Mouse (Mus musculus): Measurements from ENCODE around the gene Cyp39a1. TPM values are rescaled to one million over a fixed set of nuclear protein-coding genes. Genes with fewer than 3 reads are reported as not detected.

The Cyp39a1 gene
- polyA plus RNA-seq, 1 experiment from 2014 or later, result 31.3 TPM

DNA sequence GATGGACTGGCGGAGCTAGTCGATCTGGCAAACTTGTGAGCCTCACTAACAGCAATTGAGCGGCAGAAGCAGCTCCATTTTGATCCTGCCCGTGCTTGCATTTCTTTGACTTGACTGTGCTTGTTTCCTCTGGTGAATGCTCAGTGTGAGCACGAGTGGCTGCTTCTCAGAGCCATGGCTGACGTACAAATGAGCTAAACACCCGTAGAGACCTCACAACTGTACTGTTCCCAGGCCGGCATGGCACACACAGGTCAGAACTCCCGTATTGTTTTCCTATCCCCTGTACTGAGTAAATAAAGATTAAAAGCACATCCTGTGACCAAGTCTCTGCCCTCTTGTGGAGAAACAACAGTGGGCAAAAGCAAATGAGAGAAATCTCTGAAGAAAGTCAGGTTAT is 22.4 kb downstream of the Cyp39a1 start:
- no peak overlapping the region for H3K4me3 ChIP-seq
- 88% methylated on average over 9 of the region's 9 CpGs for WGBS
- H3K36me3 ChIP-seq, result peaks cover 27% of the 10 kb centered on the region
- H3K4me1 ChIP-seq, result no peaks in the 10 kb centered on the region
- H3K9me3 ChIP-seq, result no peaks in the 10 kb centered on the region
- H3K27ac ChIP-seq, result no peak overlapping the region
- H3K9ac ChIP-seq, result no peak overlapping the region
- no peaks in the 10 kb centered on the region for H3K27me3 ChIP-seq
- no peak overlapping the region for H3K4me2 ChIP-seq (replicated peaks)
- no peak for ATAC-seq (ENCODE audit: insufficient number of reproducible peaks, insufficient read depth, low FRiP score, low TSS enrichment)

GRCm38 (mm10) chr17:43698997-43699649 is 31.9 kb downstream of the Cyp39a1 start:
- no peaks in the 10 kb centered on the region for H3K9me3 ChIP-seq
- no peaks in the 10 kb centered on the region for H3K4me1 ChIP-seq
- no peak overlapping the region for H3K9ac ChIP-seq
- H3K4me3 ChIP-seq, result no peak overlapping the region
- 0 out of 2 replicates have a peak overlapping the region, but pooled peaks have one; percentile 13 for H3K4me2 ChIP-seq (replicated peaks)
- no peak overlapping the region for H3K27ac ChIP-seq
- peaks cover 7% of the 10 kb centered on the region; the same call in 1 of the 2 replicates for H3K36me3 ChIP-seq
- H3K27me3 ChIP-seq, result no peaks in the 10 kb centered on the region
- ATAC-seq (ENCODE audit: insufficient number of reproducible peaks, insufficient read depth, low FRiP score, low TSS enrichment), result no peak
- 46% methylated on average over 14 of the region's 14 CpGs for WGBS

DNA sequence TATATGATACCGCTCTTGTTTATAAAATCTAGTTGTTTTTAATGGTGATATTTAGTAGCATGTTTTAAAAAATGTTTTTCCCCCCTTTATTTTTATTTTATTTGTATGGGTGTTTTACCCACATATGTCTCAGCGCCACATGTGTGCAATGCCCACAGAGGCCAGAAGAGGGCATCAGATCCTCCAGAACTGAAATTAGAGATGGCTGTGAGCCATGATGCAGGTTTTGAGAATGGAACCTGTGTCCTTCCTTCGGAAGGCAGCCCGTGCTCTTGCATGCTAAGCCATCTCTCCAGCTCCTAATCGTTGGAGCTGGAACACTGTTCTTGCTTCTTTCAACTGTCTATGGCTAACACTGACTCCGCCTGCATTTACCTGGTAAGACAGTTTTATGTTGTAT is 33.8 kb downstream of the Cyp39a1 start:
- Histone ChIP-seq H3K27ac (no peak overlapping the region), H3K36me3 (peaks cover 4% of the 10 kb centered on the region; the same call in 1 of the 2 replicates), H3K4me1 (no peaks in the 10 kb centered on the region), H3K4me3 (no peak overlapping the region), H3K9me3 (no peaks in the 10 kb centered on the region), H3K9ac (no peak overlapping the region), H3K27me3 (no peaks in the 10 kb centered on the region), H3K4me2 (replicated peaks) (no peak overlapping the region)
- no peak for ATAC-seq (ENCODE audit: insufficient number of reproducible peaks, insufficient read depth, low FRiP score, low TSS enrichment)
- WGBS, result 64% methylated on average over 6 of the region's 6 CpGs

GRCm38 (mm10) chr17:43704216-43704930 is 37.1 kb downstream of the Cyp39a1 start:
- no peaks in the 10 kb centered on the region for H3K27me3 ChIP-seq
- H3K4me3 ChIP-seq, result no peak overlapping the region
- H3K4me1 ChIP-seq, result no peaks in the 10 kb centered on the region
- no peak overlapping the region for H3K27ac ChIP-seq
- H3K9me3 ChIP-seq, result no peaks in the 10 kb centered on the region
- H3K9ac ChIP-seq, result no peak overlapping the region
- H3K4me2 ChIP-seq (replicated peaks), result no peak overlapping the region
- H3K36me3 ChIP-seq, result no peaks in the 10 kb centered on the region
- WGBS, result 84% methylated on average over 12 of the region's 12 CpGs
- no peak for ATAC-seq (ENCODE audit: insufficient number of reproducible peaks, insufficient read depth, low FRiP score, low TSS enrichment)

- no peak overlapping the region for H3K9ac ChIP-seq
- 93% methylated on average over 3 of the region's 3 CpGs for WGBS
- no peak for ATAC-seq (ENCODE audit: insufficient number of reproducible peaks, insufficient read depth, low FRiP score, low TSS enrichment)
- H3K27ac ChIP-seq, result no peak overlapping the region
- no peak overlapping the region for H3K4me2 ChIP-seq (replicated peaks)
- no peaks in the 10 kb centered on the region for H3K9me3 ChIP-seq
- no peaks in the 10 kb centered on the region for H3K27me3 ChIP-seq
- no peaks in the 10 kb centered on the region for H3K4me1 ChIP-seq
- H3K4me3 ChIP-seq, result no peak overlapping the region
- no peaks in the 10 kb centered on the region for H3K36me3 ChIP-seq
Measured at GRCm38 (mm10) chr17:43706749-43707148, 39.5 kb downstream of the Cyp39a1 start.

DNA sequence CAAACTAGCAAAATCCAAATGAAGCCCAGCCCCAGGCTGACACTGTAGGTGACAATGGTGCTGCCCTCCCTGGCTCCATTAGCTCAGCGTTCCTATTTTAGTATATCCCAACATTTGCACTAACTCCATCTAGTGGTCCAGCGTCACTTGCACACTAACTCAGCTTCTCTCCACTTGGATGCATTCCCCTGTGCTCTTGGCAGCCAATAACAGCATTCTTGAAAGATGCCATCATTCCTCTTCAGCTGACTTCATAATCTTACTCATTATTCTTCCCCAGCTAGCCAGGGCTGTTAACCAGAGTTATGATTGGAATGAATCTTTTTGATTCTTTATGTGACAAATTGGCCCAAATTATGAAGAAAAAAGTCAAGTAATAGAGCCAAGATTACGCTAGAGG is 40.0 kb downstream of the Cyp39a1 start:
- Histone ChIP-seq H3K4me2 (replicated peaks) (no peak overlapping the region), H3K4me1 (no peaks in the 10 kb centered on the region), H3K27me3 (no peaks in the 10 kb centered on the region), H3K4me3 (no peak overlapping the region), H3K9ac (no peak overlapping the region), H3K27ac (no peak overlapping the region), H3K9me3 (no peaks in the 10 kb centered on the region), H3K36me3 (no peaks in the 10 kb centered on the region)
- no peak for ATAC-seq (ENCODE audit: insufficient number of reproducible peaks, insufficient read depth, low FRiP score, low TSS enrichment)
- 80% methylated on average over 3 of the region's 3 CpGs for WGBS

DNA sequence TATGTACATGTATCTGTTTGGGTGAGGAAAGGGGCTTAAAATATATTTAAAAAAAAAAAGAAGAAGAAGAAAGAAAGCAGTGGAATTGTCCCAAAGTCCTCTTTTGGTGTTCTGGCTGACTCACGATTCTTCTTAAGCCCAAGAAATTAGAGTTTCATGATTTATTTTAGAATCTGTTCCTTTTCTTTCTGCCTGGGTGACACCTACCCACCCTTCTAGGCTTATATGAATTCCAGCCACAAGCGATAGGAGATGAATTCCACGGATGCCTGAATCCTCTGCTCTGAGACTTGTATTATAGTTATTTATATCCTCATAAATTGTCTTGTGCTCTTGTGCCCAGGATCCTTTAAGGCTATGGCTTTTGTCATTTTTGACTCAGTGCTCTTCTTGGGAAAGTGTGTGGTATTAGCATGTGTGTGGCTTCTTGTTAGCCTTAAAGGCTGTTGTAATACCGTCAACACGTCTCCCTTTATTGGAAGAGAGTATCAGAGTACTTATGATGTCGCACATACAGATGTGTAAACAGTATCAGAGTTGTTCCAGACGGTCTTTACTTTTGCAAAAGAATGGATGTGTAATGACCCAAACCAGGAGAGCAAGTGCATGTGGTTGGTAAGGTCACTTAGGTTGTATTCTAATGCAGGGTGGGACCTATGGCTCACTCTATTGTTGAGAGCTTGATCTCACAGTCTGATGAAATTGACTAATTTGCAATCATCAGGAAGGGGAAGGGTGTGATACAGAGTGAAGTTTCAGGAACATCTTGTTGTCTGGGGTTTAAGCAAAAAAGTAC is 44.5 kb downstream of the Cyp39a1 start:
- H3K9ac ChIP-seq, result no peak overlapping the region
- WGBS, result 88% methylated on average over 7 of the region's 7 CpGs
- ATAC-seq (ENCODE audit: insufficient number of reproducible peaks, insufficient read depth, low FRiP score, low TSS enrichment), result no peak
- H3K36me3 ChIP-seq, result no peaks in the 10 kb centered on the region
- H3K4me1 ChIP-seq, result 0 out of 2 replicates have a peak, but pooled peaks cover 4% of the 10 kb centered on the region
- no peaks in the 10 kb centered on the region for H3K9me3 ChIP-seq
- no peak overlapping the region for H3K4me2 ChIP-seq (replicated peaks)
- no peak overlapping the region for H3K4me3 ChIP-seq
- no peaks in the 10 kb centered on the region for H3K27me3 ChIP-seq
- H3K27ac ChIP-seq, result no peak overlapping the region

DNA sequence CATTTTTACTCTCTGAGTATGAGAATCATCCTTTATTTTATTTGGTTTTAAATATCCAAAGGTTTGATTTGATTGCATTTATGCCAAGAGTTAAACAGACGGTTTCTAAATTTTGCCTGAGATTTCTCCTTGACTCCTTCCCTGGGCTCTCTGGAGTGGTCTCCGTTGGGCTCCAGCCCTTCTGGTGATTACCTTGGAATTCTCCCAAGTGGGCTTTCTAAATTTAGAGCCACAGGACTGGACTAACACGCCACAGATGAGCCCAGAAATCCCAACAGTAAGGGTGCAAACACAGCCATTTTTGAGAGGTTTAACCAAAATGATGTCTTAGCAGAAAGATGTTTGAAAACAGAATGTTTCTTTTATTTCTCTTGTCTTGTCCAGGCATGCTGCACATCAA is 47.0 kb downstream of the Cyp39a1 start:
- no peaks in the 10 kb centered on the region for H3K36me3 ChIP-seq
- H3K27ac ChIP-seq, result no peak overlapping the region
- WGBS, result 60% methylated on average over 3 of the region's 3 CpGs
- no peaks in the 10 kb centered on the region for H3K27me3 ChIP-seq
- no peak overlapping the region for H3K4me3 ChIP-seq
- H3K9ac ChIP-seq, result no peak overlapping the region
- no peak for ATAC-seq (ENCODE audit: insufficient number of reproducible peaks, insufficient read depth, low FRiP score, low TSS enrichment)
- no peaks in the 10 kb centered on the region for H3K9me3 ChIP-seq
- H3K4me2 ChIP-seq (replicated peaks), result no peak overlapping the region
- 0 out of 2 replicates have a peak, but pooled peaks cover 5% of the 10 kb centered on the region for H3K4me1 ChIP-seq

GRCm38 (mm10) chr17:43716601-43717000 is 49.4 kb downstream of the Cyp39a1 start:
- H3K4me3 ChIP-seq, result no peak overlapping the region
- no peak for ATAC-seq (ENCODE audit: insufficient number of reproducible peaks, insufficient read depth, low FRiP score, low TSS enrichment)
- H3K9me3 ChIP-seq, result no peaks in the 10 kb centered on the region
- no peaks in the 10 kb centered on the region for H3K27me3 ChIP-seq
- H3K36me3 ChIP-seq, result no peaks in the 10 kb centered on the region
- H3K4me2 ChIP-seq (replicated peaks), result no peak overlapping the region
- H3K9ac ChIP-seq, result no peak overlapping the region
- H3K4me1 ChIP-seq, result 0 out of 2 replicates have a peak, but pooled peaks cover 5% of the 10 kb centered on the region
- WGBS, result 21% methylated on average over 7 of the region's 7 CpGs
- no peak overlapping the region for H3K27ac ChIP-seq

DNA sequence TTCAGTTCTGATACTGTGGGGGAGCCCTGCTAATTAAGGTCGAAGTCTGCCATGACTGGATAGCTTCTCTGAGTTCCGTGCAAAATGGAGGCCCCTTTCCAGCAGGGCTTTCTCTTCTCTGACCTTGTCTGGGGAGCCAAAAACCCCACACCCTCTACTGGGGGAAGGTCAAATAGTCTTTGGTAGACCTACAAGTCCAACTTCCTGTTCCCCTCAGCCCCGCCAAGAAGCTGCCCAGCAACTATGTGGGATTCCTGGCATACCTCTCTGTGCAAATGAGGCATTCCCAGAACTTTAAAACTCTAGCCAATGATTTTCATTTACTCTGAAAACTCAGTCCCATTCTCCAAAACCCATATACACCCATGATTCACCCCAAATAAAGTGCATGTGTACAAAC is 52.2 kb downstream of the Cyp39a1 start:
- WGBS, result 85% methylated on average over 3 of the region's 3 CpGs
- no peak overlapping the region for H3K27ac ChIP-seq
- no peaks in the 10 kb centered on the region for H3K9me3 ChIP-seq
- H3K4me2 ChIP-seq (replicated peaks), result no peak overlapping the region
- no peak overlapping the region for H3K4me3 ChIP-seq
- no peak overlapping the region for H3K9ac ChIP-seq
- no peak for ATAC-seq (ENCODE audit: insufficient number of reproducible peaks, insufficient read depth, low FRiP score, low TSS enrichment)
- no peaks in the 10 kb centered on the region for H3K36me3 ChIP-seq
- H3K27me3 ChIP-seq, result no peaks in the 10 kb centered on the region
- 0 out of 2 replicates have a peak, but pooled peaks cover 5% of the 10 kb centered on the region for H3K4me1 ChIP-seq

DNA sequence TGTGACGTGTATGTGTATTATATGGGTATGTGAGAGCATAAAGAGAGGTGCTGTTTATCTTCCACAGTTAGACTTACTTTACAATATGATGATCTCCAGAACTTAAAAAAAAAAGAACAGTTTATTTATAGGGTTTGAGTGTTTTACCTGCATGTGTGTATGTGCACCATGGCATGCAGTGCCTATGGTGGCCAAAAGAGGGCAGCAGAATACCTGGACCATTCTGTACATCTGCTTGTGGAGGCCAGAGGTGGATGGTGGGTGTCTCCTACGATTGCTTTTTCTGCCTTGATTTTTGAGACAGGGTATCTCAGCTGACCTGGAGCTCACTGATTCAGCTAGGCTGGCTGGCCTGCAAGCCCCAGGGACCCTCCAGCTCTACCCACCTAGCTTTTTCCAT is 57.3 kb downstream of the Cyp39a1 start:
- no peak overlapping the region for H3K9ac ChIP-seq
- H3K27ac ChIP-seq, result no peak overlapping the region
- 93% methylated on average over 2 of the region's 2 CpGs for WGBS
- no peak overlapping the region for H3K4me3 ChIP-seq
- no peaks in the 10 kb centered on the region for H3K4me1 ChIP-seq
- H3K36me3 ChIP-seq, result no peaks in the 10 kb centered on the region
- H3K9me3 ChIP-seq, result no peaks in the 10 kb centered on the region
- H3K4me2 ChIP-seq (replicated peaks), result no peak overlapping the region
- ATAC-seq (ENCODE audit: insufficient number of reproducible peaks, insufficient read depth, low FRiP score, low TSS enrichment), result no peak
- H3K27me3 ChIP-seq, result no peaks in the 10 kb centered on the region

Data from embryonic facial prominence, embryonic 12.5 days (tissue).